Mouse (Mus musculus): ENCODE measurements around the gene Lgr4.

DNA sequence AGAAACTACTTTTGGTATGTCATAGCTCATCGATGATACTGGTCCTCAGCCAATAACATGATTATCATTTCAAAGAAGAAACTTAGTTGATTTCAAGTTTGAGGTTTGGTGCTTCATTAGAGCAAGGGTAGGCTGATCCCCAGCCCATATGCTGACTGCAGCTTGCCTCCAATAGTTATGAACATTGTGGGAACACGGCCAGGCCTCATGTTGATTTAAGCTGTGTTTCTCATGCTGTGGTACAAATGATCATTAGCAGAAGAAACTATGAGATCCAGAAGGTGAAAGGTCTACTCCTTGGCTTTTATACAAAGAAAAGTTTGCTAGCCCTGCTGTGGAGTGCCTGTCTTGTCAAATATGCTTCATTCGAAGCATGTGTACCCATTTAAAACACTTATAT is 87.7 kb downstream of the Lgr4 start:
- TF ChIP-seq CTCF (IDR thresholded peaks at IDR 0.05; ENCODE audit: low read depth) (no peak), EP300 (IDR thresholded peaks at IDR 0.05; ENCODE audit: low read depth) (no peak)
